Mouse (Mus musculus) bone marrow macrophage, adult 2 months (primary cell): ENCODE measurements around the gene Nkiras2.

Experiments
- CTCF ChIP-seq: IDR thresholded peaks from 2 replicates; pipeline ENCODE4 v1.5.1; 2012; ENCODE audit warnings: low read depth, mild to moderate bottlenecking, low read length, moderate library complexity
- POLR2A ChIP-seq: IDR thresholded peaks from 2 replicates; pipeline ENCODE4 v1.6.1; 2012; ENCODE audit warnings: mild to moderate bottlenecking, low read depth, low read length, borderline replicate concordance

GRCm38 (mm10) chr11:100623867-100624266 is 4.8 kb downstream of the Nkiras2 start:
- no peak for TF ChIP-seq POLR2A
- no peak for TF ChIP-seq CTCF
